Mouse (Mus musculus): ENCODE data around the gene Phf21a.
A peak's percentile ranks its signal among the peaks of the same experiment; 100 is the strongest.

Phf21a gene

DNA sequence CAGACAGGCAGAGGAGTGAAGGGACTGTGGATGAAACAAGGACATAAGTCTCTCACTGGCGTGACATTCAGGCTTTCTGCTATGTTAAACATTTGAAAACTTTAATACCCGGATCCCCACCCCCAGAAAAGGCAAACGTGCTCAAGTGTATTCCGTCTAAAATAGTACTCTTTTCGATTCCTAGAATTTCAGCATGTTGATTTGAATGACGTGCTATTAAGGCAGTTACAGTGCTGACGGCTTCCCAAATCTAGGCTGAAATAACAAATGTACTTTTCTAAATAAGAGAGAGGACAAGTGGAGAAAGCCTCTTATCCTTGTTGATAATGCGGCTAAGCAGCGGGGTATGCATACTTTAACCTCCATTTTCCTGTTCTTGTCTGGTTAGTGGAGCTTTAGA is 137.1 kb downstream of the Phf21a start:
- no peak for DNase-seq (ENCODE audit: low read depth, low spot score)

DNA sequence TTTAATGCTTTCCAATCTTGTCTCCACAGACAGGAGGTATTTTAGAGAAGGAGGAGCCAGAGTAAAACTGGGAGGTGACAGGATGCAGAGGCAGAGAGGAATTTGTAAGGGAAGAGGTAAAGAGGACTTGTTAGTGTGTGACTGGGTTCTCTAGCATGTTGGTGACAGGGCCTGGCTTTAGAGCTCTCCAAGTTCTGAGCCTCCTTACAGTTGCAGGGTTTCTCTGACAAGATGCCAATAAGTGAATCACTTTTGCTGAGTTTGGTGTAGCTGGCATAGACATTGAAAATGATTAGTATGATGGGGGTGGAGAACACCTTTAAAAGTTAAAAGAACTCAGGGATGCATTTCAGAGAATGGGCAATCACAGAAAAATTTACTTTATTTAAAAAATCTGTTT is 138.8 kb downstream of the Phf21a start:
- DNase-seq (ENCODE audit: low read depth, low spot score), result no peak

DNA sequence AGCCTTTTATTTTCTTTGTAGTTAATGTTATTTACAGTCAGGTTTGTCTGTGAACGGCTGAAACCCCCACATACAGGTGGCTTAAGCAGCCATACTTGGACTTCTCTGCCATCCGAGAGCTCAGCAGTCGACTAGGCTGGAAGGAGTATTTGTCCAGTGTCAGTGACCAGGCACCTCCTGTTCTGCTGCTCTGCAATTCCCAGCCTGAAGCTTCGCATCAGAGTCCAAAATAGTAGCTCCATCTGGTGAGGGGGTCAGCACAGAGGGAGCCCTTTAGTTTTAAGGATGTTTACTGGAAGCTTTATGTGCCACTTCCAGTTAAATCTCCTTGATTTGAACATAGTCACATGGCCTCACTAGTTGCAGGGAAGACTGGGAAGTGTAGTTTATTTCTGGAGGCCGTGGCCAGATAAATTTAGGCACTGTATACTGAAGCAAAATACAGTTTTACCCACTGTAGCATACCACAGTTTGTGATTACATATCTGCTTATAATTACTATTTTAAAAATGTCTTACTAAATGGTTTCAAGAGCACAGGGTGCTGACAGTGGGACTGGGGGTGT is 141.9 kb downstream of the Phf21a start:
- no peak for DNase-seq (ENCODE audit: low read depth, low spot score)

DNA sequence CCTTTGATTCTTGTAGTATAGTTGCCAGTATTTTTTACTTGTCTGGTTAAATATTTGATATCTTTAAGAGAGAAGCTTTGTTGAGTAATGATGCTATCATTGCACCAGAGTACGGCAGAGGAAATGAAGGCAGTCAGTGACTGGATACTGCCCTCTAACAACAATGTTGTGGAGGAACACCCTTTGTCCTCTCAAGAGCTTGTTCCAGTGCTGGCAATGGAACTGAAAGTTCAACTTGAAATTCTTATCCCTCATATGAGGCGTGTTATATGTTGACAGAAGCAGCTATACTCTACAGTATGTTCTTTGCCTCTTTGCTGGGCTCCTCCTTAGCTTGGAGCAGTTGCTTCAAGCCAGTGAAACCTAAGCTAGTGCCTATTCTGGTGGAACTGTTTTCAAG is 147.4 kb downstream of the Phf21a start:
- no peak for DNase-seq (ENCODE audit: low read depth, low spot score)

DNA sequence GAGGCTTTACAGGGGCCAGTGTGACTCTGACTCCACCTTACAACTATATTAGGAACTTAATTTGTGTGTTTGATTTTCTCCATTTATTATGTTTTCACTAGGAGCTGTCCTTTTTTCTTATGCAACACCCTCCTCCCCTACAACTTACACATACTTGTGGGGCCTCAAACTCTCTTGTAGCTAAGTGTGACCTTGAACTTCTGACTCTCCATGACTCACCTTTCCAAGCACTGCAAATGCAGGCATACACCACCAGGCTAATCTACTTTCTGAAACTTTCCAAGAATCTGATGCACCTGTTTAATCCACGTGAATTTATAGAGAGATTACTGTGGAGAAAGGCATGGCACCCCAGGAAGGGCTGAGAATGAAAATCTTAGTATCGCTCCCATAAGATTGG is 147.9 kb downstream of the Phf21a start:
- no peak for DNase-seq (ENCODE audit: low read depth, low spot score)

DNA sequence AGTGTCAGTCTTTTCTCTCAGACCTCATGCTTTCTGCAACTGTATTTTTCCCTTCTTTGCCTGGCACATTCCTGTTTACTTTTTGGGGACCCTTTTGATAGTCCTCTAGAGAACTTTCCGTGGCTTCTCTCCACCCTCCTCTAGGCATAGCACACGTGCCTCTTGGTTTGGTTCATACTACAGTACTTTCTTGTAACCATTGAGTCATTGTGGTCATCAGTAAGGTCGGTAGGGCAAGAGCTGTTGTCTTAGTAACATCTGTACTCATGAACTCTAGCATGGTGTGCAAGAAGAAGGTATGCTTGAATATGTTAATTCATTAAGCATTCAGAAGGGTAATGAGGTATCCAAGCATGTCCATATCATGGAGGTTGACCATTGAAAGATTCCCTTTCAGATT is 148.4 kb downstream of the Phf21a start:
- DNase-seq (ENCODE audit: low read depth, low spot score), result no peak

DNA sequence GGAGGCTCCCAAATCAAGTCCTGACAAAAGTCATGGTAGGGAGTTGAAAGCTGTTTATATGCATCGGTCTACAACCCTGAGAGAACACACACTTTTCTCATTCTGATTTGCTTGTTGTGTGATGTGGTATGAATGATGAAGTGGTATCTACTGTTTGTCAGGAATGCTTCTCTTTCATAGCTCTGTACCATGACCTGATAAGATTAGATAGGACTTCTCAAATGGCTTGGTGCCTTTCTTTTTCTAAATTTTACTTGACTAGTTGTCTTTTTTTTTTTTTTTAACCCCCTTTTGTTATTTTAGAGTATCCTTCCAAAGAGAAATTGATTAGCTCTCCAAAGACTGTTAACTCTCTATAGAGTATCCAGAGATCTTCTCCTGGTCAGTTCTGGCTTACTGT is 153.2 kb downstream of the Phf21a start:
- no peak for DNase-seq (ENCODE audit: low read depth, low spot score)

DNA sequence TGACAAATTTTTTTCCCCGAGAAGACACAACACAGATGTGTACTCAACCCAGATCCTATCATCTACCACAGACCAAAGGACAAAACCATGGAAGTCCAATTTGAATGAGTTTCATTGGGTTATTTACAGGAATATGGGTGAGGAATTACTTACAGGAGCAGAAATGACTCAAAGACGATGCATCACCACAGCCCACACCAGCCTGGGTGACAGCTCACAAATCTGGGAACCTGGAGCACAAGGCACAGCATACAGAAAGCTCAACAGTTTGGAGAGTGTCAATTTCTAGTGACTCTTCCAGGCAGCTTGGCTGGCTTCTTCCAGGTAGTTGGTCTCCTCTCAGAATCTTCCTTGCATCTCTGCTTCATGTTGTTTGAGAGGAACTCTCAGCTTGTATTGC is 154.8 kb downstream of the Phf21a start:
- DNase-seq (ENCODE audit: low read depth, low spot score), result no peak

DNA sequence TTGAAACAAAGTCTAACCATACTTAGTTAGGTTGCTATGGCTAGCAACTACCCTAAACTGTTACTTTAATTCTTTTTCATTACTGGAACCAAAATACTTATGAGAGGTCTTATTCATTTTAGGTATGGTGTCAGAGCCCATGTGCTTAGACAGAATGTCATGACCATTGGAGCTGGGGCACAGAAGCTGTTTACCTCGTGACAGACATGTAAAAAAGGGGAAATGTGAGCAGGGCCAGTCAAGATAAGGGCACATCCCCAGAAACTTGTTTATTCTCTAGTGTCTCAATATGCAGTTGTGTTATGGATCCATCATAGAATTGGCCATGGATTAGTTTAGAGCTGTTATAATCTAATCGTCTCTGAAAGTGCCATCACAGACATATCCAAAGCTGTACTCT is 157.6 kb downstream of the Phf21a start:
- DNase-seq (ENCODE audit: low read depth, low spot score), result no peak

DNA sequence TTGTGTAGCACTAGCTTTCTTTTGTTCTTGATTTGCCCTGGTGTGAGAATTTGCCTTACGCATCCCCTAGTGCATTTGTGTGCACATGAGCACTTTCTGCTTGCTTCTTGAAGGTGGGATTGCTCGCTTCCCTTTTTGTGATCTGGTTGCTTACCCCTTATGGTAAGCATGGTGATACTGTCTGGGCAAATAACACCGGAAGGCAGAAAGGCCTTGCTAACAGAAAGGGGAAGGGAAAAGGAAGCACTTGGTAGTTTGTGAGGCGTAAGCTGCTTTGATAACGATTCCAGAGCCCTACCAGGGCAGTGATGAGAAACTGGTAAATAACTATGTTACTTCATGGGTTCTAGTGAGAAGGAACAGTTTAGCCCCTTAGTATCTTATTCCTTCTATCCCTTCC is 160.9 kb downstream of the Phf21a start:
- no peak for DNase-seq (ENCODE audit: low read depth, low spot score)

DNA sequence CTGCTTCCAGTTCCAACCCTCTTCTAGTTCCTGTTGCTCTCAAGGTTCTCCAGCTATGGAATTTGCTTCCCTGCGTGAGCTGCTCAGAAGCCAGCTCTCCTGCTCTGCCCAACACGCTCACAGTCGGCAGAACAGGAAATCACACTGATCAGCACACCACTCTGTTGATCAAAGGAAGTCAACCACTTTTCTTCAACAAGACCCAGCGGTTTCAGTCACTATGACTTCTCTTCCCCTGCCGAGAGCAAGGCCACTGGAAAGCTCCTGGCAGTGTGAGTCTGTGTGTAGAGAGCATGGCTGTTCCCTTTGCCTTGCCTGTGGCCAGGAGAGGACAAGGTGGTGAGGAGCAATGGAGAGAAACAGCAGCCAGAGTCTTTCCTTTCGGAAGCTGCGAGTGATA is 163.2 kb downstream of the Phf21a start:
- DNase-seq (ENCODE audit: low read depth, low spot score), result no peak

DNA sequence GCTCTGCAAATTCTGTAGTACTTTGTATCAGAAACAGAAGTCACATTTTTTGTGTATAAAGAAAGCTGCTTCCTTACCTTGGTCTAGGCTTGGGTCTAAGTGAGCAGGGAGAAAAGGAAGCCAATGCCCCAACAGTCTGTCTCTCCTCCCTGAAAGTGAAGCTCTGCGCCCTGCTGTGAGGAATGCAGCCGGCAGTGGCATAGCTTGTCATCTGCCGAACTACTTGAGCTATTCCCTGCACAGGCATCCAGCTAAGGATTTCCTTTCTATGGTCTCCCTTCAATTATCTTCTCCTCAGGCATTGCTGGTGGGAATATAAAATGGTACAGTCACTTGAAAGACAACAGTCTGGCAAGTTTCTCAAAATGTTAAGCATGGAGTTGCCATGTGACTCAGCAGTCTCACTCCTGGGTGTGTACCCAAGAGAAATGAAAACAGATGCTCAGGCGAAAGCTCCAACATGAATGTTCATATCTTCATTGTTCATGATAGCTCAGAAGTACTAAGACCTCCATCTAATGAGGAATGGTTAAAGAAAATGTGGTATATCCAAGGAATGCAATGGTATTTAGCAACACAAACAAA is 164.5 kb downstream of the Phf21a start:
- peak; percentile 32 for DNase-seq (ENCODE audit: low read depth, low spot score)

DNA sequence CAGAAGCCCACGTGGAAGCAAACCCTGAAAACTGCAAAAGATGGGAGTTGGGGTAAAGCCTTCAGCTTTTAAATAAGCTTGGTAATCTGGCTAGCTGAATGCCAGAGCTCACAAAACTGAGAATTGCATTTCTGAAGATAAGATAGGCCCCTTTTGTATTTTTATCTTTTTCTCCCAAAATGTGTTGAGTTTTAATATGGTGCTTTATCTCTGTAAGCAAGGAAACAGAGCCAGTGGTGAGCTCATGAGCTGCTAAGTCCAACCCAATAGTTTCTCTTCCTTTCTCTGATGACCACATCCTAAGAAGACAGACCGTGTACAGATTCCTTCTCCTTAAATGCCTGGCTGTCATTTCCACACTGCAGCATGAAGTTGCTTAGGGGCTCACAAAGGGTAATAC is 167.0 kb downstream of the Phf21a start:
- peak; percentile 8 for DNase-seq (ENCODE audit: low read depth, low spot score)

DNA sequence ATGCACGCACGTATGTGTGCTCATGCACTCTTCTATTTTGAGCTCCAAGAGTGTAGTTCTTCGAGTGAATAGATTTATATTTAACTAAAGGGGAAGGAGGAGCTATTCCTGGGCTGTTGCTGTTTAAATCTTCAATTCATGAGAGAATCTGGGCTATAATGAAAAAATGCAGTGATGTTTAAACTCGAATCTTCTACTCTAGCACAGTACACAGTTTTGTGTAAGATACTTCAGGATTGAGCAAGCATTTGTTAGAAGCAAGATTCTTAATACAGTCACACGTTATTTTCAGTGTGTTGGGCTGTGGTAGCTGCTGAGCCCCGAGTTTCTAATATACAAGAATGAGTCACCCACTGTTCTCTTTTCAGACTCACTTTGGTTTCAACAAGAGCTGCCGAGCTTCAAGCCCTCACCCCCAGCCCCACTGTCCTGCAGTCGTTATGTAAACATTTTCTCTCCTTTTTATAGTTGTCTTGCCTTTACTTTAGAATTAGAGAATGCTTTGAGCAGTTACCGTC is 173.2 kb downstream of the Phf21a start:
- no peak for DNase-seq (ENCODE audit: low read depth, low spot score)

DNA sequence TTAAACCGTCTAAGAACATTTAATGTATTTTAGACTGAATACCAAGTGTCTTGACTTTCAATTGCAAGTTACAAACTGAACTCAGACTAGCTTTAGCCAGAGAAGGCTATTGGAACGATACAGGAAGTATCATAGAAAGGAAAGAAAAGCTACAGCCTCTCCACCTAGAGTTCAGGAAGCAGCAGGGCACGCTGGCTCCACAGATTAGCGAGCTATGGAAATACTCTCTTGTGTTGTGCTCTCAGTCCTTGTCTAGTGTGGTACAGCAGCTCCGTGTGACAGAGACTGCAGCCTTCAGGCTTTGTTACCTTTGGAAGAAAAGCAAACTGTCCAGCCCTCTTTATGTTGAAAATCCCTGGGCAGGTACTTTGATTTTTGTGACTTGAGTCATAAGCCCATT is 176.3 kb downstream of the Phf21a start:
- no peak for DNase-seq (ENCODE audit: low read depth, low spot score)

DNA sequence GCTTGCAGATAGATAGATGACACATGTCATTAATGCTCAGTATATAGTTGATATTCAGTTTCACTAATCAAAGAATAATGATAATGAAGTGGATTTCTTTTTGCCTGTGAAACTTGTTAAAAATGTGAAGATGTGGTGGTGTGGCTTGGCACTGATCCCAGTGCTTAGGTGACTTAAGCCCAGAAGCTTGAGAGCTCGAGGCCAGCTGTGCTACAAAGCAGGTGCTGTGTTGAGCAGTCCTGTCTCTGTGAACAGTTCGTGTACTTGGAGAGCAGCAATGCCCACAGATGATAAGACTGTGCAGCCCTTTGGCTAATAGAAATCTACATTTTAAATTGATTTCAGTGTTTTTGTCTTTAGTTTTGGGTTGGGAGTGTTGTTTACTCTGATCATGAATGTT is 179.6 kb downstream of the Phf21a start:
- no peak for DNase-seq (ENCODE audit: low read depth, low spot score)

DNA sequence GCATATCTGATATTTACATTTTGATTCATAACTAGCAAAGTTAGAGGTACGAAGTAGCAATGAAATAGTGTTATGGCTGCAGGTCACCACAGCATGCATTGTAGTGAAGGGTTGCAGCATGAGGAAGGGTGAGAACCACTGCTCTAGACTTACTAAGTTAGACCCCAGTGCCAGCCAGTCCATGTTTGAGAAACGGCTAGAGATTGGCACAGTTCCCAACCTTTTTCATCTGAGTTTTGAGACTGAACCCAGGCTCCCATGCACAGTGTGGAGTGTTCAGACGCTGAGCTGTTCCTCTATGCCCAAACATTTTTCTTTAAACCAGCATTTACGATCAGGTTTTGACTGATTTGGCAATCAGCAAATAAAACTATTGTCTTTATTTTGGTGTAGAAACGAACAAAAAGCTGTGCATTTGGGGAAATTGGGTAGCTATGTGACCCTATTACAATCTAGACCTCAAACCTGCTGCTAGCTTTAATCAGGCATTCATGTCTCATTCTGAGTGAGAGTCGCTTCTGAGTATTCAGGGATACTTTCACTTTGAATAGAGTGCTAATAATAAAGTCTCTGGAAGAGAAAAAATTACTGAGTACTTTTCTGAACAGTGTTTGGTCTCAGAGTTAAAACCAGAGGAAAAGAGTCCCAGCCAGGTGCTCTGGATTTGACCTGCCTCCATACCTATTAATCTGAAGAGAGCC is 180.3 kb downstream of the Phf21a start:
- DNase-seq (ENCODE audit: low read depth, low spot score), result no peak

DNA sequence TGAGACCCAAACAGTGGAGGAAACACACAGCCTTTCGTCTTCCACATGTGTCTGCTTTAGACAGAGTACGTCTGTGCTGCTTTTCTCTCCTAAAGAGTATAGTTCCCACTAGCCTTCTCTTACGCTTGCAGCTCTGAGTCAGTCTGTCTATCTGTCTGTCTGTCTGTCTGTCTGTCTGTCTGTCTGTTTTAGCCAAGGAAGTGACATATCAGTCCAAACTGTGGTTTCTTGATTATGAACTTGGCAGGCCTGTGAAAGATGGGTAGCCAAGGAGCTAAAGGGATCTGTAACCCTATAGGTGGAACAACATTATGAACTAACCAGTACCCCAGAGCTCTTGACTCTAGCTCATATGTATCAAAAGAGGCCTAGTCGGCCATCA is 180.9 kb downstream of the Phf21a start:
- no peak for DNase-seq (ENCODE audit: low read depth, low spot score)

DNA sequence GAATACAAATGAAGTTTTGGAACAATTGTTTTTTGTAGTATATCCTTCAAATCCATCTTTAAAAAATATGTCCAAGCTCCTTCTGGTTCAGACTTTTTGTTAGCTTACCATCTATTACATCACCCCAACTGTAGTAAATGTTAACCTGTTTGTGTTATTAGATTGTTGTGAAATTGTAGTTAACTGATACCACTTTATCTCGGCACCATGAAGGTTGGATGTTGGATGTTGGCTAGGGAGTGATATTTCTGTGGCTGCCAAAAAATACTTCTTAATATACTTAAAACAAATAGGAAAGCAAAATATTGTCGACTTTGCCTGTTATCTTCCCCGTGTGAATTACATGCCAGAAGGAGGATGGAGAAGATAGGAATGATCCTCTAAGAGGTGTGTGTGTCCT is 184.9 kb downstream of the Phf21a start:
- no peak for DNase-seq (ENCODE audit: low read depth, low spot score)

DNA sequence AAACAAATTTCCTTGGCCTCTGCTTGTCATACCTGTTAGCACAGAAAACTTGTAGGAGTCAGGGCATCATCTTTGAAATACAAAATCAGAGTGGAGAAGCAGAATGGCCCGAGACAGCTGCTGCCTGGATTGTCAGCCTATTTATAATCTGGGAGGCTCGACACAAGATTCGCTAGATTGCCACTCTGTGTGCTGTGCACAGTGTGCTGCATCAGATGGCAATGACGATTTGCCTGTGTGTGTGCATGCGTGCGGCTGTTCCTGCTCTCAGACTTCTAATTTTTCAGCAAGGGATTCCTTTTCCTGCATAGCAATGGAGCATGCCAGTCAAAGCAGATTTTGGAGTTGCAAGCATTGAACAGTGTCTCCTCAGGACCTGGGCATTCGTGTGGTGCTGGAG is 185.7 kb downstream of the Phf21a start:
- DNase-seq (ENCODE audit: low read depth, low spot score), result no peak

DNA sequence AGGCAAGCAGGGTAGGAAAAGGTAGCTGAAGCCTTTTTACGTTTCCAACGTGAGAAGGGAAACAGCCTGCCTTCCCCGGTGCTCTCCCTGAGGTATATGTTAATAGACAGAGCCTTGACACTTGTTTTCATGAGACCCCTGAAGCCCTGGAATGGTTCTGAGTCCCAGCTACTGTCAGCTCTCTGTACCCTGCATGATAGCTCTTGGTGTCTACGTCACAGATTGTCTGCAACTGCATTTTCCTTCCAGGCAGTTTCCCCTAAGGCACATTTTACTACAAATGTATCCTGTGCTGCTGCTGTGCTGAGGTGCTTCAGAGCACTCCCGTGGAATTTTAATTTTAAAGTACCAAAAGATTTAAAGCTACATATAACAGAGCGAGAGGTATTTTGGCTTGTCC is 186.5 kb downstream of the Phf21a start:
- no peak for DNase-seq (ENCODE audit: low read depth, low spot score)

DNA sequence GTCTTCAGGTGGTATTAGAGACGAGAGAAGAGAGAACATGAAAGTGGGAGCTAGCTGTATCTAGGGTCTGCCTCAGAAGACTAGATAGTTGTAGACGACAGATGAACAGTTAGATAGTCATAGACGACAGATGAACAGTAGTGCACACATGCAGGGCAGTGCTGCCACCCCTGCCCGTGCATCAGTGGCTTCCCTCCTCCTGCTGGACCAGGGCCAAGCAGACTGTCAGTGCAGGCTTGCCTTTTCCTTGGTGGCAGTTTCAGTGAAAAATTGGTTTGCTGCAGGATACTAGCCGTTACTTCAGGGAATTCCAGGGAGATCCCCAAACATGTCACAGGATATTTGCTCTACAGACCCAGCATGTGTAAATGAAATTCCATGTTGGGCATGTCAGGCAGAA is 192.7 kb downstream of the Phf21a start:
- no peak for DNase-seq (ENCODE audit: low read depth, low spot score)

DNA sequence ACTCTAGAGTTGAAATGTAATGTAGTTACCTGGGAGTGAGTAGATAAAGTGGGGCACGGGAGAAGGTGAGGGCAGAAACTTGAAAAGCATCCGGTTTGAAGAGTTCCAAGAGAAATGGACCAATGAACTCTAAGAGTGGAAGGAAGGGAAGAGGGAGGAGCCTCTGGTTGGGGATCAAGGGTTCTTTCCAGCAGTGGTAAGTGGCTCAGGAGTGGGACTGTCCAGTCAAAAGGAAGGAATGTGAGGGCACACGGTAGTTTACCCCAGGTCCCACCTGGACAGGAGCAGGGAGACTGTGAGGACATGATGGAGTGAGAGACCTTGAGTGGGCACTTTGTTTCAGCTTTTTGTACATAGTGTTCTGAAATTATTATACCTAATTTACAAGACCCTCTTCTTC is 196.4 kb downstream of the Phf21a start:
- no peak for DNase-seq (ENCODE audit: low read depth, low spot score)

All from skeletal muscle tissue, adult 2 months (tissue).